Mouse (Mus musculus) frontal cortex, adult 2 months (tissue): ENCODE results near the gene Celsr1. TPM values are rescaled to one million over a fixed set of nuclear protein-coding genes. Genes with fewer than 3 reads are reported as not detected.
"Not testable (repeated sequence)": the region's sequence is repeated elsewhere in the genome, so short reads cannot be mapped to it uniquely, and the experiment has no call there.

ENCODE experiments used
- DNase-seq, 2 experiments: peaks; one replicate each; pipeline ENCODE4 v3.0.0; 2022; ENCODE audit warnings: low spot score in 1 of 2; ENCODE audit errors: extremely low spot score in 1 of 2
- polyA plus RNA-seq: library from polyadenylated mRNA; depleted of rRNA; stranded (reverse); fragments of >200 nt; gene quantifications from 2 replicates; pipeline ENCODE4 v1.2.3, GENCODE M21; 2012

Celsr1 gene
- polyA plus RNA-seq, 1 experiment = 2.6 TPM

DNA sequence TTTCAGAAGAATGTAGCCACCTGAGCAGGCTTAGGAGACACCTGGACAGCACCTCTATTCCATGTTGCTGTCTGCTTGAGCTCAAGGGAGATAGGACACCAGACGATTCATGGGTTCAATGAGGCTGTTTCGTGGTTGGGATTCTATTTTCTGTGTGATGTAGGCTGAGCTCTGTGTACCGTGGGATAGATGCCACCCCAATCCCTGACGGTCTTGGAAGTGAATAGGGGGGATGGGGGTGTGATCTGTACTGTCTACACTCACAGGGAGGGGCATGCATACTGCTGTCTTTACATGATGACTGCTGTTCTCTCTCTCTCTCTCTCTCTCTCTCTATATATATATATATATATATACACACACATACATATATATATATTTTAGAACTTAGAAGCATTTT, 31.8 kb upstream of the Celsr1 start:
- DNase-seq = peak in 1 of 2 experiments; percentile 63

DNA sequence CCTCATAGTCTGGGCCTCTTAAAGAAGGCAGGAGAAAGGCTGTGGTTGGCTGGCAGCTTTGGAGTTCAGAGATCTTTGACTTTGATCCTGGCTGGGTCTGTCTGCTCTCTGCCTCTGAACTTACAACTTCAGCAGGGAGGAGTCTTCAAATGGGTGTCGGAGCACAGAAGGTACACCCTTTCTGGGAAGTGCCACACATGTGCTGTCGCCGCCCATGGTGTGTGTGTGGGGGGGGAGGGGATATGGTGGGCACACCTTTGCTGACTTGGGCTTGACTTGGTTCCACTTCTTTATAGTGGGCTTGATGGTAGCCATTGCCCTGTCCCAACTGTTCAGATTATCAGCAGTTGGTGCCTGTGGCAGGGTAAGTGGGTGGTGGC, 31.3 kb upstream of the Celsr1 start:
- DNase-seq = no peak

DNA sequence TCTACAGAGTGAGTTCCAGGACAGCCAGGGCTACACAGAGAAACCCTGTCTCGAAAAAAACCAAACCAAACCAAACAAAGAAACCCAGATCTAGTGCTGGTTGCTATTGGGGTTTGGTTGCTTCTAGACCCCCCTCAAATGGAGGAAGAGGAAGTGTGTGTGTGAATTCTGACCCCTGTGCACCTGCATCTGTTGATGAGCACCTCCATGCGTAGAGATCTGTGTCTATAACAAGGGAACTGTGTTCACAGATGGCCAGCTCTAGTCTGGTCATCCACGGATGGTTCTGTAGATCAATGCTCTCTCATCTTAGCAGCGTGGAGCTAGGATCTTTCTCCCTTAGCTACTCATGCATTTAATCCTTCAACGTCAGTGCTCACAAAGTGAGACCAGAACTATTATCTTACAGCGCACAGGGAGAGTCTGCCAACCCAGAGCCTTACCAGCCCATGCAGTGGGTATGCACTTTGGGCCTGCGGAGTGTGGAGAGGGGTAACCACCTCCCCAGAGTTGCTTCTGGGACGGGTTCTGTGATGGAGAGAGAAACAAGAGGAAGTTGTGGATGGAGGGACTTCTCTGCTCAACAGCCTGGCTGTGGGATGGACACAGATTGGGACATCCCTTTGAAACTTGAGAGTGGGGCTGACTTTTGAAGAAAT, 30.7 kb upstream of the Celsr1 start:
- no peak for DNase-seq

DNA sequence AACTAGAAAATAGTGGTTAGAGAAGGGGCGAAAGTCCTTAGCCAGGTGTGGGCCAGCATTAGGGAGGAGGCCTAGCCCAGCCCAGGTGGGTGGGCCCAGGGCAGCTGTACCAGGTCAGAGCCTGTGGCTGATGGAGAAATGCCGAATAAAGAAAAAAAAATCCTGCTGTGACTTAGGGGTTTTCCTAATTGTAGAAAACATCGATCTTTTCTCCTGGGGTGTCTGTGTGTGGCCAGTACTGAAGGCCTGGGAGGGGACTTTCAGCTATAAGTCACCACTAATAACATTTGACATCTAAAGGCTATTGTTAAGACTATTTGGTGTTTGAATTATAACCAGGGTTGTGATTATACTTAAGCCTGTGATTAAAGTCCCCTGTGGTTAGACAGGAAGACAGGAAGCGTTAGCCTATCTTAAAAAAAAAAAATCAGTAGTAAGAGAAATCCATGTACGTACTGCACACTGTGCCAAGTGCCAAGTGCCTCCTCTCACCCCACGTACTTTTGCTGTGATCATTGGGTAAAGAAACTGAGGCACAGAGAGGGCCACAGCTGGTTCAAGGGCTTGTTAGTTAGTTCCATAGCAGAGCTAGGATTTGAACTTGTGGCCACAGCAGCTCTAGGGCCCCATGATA, 28.4 kb upstream of the Celsr1 start:
- DNase-seq = no peak

DNA sequence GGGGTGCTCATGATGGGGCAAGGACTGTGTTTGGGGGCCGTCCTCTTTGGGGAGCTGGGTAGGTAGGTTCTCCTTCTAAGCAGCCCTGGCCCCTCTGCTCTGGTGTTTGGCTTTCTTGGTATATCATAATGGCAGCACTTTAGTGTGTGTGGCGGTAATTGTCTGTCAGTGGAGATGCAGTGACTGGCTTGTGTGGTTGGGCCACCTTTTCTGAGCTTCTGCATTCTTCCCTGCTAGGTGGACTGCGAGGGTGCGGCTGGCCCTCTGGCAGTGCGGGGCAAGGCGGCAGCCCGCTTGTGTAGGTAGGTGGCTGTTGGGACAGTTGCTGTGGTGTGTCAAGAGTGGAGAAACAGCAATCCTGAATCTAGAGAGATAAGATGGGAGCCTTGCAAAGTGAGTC, 27.6 kb upstream of the Celsr1 start:
- DNase-seq = no peak

DNA sequence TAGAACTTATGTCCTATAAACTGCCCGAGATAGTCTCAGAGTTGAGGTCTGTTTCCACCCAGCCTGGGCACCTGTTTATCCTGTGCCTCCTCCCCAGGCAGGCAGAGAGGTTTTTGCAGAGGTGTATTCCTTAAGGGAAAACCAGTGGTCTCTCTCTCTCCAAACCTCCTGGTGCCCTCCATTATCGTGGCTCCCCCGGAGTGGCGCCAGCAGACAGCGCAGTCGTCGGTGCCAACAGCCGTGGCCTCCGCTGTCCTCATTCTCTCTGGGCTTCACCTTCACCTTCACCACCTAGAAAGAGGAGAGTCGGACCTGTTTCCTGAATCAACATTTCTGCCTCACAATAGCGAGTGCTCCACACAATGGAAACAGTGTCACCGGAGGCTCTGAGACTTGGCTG, 27.0 kb upstream of the Celsr1 start:
- DNase-seq = no peak

DNA sequence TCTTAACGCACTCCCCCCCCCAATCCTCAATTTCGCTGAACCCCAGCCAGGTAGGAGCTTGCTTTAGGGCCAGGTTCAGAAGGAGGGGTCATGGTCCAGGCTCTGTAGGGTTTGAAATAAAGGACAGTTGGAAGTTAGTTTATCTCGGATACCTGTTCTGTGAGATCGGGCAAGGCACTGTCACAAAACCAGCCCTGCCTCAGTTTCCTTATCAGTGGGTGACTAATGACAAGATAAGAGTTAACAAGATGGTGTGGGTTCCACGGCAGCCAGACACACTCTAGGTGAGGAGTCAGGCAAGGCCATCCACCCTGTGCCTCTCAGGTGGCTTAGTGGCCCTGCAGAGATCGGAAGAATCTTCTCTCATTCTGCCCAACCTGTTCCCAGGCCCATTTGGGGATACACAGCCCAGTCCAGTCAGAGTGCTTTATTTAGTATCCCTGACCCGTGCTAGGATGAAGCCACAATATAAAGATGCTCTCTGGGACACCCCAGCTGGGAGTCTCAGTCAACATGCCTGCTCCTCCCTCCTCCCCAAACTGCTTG, 26.3 kb upstream of the Celsr1 start:
- DNase-seq = no peak

DNA sequence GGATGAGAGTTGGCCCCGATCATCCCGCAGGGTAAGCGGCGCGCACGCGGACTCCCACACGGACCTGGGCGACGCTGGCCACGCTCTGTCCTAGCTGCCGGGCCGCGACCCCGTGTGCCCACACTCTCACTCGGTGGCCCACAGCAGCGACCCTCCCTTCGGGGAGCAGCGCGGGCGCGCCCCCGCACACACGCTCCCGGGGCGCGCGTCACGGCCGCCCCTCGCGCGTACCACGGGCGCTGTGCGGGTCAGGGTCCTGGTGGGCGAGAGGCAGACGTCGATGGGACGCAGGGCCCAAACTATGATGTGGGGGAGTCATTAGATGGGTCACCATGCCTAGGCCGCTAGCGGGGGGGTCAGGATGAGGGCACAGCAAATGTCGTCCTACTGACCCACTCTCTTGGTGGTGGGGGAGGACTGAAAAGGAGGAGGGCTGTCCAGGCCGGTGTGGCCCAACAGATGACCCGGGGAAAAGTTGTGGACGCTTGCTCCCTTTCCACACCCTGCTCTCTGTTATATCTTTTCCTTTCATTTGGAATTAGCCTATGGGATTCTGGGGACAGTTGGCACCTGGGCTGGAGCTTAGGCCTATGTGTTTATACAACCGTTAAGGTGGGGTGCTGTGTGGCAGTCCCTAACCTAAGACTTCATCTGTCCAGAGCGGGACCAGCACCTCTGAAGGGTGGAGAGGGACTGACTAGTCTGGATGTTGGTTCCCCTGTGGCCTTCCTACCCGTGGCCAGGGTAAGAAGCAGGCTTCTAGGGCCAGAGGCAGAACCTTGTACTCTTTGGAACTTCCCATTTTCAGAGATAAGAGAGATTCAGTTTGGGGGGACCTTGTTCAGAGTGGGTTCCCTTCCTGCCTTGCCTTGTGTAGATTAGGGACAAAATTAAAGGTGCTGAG, 25.6 kb upstream of the Celsr1 start:
- DNase-seq = no peak

DNA sequence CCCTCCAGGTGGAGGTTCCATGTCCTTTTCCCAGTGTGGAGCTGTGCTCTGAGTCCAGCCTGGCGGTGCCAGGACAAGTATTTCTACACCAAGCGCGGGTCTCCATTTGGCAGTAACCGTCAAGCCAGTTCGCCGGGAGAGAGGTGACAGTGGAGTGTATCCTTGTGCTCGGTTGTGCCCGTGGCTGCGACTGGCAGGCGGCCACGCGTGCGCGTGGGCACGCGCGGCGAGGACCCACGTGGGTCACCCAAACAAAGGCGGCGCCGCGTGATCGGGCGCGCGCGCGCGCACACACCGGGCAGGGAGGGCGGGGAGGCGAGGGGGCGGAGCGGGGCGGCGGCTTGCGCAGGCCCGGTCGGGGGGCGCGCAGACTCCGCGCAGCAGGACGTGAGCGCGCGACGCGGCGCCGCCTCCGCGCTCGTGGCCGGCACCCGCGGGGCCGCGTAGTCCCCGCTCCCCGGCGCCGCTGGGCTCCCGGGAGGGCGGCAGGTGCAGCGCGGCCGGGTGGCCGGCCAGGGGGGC, 24.9 kb upstream of the Celsr1 start:
- DNase-seq = peak; percentile 70 to 87

DNA sequence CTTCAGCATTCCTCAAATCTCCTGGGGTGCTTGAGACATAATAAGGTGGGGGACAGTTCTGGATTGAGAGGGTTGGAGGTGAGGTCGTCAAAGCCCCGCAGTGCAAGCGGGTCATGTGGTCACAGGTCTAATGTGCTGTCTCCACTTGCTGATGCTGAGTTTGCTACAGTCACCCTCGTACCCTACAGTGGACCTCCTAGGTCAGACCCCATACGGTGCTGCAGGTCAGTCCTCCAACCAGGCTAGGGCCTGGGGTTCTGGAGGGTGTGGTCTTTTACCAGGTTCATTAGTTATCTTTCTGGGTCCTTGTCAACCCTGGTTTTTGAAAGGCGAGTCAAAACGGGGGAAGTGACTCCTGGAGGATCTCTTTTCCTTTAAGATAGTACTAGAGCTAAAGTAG, 24.3 kb upstream of the Celsr1 start:
- no peak for DNase-seq

DNA sequence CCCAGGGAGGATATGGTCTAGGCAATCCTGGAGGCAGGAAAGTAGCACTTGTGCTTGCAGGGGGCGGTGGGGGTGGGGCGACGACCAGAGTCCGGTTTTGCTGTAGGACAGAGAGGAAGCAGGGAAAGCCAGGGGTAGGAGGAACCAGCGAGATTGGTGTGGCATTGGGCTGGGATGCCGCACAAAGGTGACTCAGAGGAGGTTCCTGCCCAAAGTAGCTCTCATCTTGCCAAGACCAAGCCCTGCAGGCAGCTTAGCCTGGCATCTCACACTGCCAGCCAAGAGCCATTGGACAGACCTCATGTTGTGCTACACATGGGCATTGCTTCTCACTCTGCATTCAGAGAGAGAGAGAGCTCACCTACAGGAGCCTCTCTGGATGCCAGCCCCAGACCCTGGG, 23.8 kb upstream of the Celsr1 start, which contains the start of gene Gramd4:
Gramd4 (plus strand) TSS at position 283 of the 400 bp plus-strand sequence.
- DNase-seq = no peak

DNA sequence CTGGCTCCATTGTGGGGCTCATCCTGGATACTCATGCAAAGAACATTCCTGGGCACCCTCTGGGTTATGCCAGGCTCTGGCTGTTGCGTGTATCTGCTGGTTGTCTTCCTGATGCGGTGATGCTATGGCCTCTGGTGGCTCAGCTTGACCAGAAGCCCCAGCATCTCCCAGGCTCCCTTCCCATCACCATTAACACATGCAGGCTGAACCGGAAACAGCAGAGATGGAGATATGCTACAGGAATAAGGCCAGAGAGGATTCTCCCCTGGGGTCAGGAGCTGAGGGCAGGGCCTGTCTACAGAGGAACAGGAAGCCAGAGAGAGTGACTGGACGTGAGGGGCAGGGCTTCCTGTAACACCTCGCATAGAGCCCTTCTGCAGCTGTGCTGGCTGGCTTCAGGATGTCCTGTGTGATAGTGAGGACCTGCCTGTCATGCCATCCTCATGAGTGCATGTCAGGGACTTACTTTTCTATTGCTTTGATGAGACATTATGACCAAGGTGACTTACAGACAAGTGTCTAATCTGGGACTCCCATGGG, 22.7 kb upstream of the Celsr1 start:
- DNase-seq = no peak

DNA sequence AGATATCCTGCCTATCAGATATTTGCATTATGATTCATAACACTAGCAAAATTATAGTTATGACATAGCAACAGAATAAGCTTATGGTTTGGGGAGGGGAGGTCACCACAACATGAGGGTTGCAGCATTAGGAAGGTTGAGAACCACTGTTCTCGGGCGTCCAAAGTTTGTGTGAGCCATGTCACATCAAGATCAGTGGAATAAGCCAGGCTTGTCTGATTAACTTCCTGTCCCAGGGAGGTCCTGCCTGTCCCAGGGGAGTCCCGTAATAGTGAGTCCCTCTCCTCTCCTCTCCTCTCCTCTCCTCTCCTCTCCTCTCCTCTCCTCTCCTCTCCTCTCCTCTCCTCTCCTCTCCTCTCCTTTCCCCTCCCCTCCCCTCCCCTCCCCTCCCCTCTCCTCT, 21.3 kb upstream of the Celsr1 start:
- DNase-seq = not testable (repeated sequence)

DNA sequence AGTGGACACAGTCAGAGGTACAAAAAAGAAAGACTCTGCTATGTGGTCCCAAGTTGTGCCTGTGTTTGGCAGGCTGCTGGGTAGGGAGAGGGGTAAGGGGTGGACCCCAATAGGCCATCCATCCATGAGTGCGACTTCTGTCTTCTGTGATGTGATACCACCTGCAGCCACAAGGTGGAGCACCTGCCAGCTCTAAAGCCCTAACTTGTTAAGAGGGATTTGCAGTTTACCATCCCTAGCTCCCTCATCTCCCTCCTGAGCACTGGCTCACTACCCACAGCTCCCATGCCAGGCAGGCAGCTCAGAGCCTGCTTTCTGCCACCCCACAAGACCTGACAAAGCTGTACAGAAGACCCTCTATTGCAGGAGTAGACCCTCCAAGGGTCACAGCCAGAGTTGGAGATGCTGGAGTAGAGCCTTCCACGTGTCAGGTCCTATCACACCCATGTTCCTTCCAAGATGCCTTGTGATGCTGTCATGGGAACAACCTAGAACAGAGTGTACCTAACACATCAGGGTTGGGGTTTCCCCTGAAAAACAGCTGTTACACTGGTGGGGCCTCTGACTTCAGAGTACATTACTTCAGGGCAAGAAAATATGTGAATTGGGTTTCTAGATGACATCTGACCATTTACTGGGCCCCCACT, 20.4 kb upstream of the Celsr1 start:
- DNase-seq = peak; percentile 64 to 94

DNA sequence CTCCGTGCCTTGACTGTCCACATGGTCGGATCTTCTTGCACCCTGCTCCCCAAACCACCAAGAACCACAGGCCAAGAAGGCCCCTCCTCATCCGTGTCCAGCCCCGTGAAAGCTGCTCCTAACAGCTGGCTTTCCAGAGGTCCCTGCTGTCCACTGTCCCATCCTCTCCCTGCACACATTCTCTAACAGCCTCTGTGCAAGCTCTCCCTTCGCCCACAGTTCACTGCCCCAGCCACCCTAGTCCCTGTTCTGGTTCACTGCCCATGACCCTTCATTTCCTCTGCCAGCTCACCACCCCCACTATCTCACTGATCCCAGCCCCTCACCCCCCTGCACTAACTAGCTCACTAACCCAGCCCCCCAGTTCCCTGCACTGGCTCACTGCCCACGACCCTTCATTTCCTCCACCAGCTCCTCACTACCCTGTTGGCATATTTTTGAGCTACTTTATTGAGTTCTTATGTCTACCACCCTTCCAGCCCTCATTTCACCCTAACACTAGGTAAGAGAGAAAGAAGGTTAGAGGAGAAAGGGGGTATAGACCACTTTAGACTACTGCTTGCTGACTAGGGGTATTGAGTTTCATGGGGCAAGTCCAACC, 18.4 kb upstream of the Celsr1 start:
- DNase-seq = no peak

DNA sequence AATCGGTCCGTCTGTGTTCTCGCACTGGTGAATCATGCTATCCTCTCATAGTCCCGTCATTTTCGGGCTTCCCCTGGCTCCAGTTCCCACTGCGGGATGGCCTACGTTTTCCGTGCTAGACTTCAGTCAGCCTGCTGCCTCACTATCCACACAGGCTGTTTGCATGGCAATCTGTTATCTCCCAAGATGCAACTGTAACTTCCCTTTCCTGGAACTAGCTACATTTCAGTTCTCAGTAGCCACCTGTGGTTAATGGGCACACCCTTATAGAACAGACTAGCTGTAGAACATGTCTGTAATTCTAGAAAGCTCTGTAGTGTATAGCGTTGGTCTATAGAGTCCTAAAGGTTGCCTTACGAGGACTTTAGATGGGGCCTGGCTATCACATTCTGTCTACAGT, 17.6 kb upstream of the Celsr1 start:
- DNase-seq = no peak

DNA sequence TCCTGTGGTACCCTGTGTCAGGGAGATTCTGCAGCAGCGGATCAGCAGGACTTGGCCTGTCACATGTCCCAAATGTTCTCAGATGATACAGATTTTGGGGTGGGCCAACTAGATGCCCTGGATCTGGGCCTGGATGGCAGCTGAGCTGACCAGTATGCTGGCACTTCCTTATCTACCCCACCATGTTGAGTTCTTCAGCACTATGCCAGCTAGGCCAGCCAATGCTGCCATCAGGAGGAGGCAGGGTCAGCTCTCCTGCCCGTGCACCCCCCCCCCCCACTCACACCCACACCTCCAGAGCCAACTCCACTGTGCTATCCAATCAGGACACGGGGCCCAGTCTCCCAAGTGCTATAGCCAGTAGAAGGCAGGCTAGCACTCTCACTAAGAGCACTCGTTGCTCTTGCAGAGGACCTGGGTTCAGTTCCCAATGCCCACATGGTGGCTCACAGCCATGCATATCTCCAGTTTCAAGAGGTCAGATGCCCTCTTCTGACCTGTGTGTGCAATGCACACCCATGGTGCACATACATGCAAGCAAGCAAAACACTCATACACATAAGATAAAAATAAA, 16.7 kb upstream of the Celsr1 start:
- no peak for DNase-seq

DNA sequence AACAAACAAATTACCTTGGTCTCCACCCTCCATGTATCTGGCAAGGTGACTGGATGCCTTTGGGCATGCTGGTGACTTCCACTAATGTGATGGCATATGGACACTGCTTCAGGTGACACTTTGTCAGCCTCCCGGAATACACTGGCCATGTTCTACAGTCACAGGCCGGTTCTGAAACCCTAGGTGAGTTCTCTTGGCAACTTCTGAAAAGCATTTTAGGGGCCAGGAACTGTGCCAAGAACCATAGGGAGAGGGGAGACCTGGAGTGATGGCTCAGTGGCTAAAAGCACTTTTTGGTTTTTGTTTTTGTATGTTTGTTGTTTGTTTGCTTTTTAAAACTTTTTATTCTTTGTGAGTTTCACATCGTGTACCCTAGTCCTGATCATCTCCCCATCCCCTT, 15.9 kb upstream of the Celsr1 start:
- DNase-seq = no peak

DNA sequence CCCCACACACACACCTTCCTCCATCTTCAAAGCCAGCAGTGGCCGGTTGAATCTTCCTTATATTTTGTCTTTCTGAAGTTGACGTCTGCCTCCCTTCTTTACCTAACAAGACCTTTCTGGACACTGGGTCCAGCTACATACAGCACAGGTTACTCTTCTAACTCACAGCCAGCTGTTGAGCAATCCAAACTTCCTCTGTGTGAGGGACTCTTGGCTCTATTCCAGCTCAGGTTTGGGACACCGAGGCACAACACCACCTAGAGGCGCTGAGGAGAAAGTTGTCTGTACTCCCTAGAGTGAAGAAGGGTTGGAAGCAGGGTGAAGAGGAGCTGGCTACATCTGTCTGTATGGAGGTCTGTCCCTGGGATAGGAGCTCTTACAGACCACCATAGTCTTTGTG, 8.8 kb upstream of the Celsr1 start:
- no peak for DNase-seq

DNA sequence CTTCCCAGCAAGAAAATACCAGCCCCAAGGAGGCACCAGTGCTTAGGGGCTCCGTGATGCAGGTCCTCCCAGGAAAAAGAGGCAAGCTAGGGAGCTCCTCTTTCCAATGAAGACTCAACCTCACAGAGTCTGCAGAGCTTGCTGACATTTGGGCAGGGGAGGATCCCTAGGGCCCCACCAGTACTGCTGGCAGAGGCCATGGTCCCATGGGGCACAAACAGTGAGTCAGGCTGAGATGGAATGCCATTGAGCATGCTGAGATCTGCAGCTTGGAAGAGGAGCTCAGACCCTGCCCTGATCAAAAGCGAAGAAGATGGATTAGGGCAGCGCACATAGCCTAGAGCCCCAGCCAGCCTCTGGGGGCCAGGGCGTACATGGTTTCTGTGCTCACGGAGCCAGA, 7.8 kb upstream of the Celsr1 start:
- no peak for DNase-seq
